In the genomic region with DNA sequence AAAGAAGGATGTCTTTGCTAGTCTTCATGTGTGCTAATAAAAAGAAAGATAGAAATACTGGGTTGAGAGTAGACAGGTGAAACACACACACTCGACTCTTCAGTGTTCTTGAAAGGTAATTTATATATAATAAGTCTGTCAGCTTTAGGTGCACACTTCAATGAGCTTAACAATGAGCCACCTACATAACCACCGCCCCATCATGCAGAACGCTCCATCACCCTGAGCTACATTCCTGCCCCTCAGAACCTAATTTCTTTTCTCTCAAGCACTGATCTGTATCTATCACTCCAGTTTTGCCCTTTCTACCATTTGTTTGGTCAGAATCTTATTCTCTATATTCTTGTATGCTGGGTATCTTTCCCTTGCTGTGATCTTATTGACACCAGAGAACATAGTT, we compare ENCODE assay signal across 18 mouse cellular contexts.
"Had no signal": no experiment of that assay in that cellular context is flagged by ENCODE, and none has a peak within 500 bp of the region (broad histone marks: within the 10 kb centered on the region; RNA-seq: fewer than 3 reads in every experiment).

No protein-coding gene starts in this region.

- H3K36me3 ChIP-seq: midbrain, embryonic 10.5 days; midbrain, embryonic 12.5 days; neural tube, embryonic 13.5 days; neural tube, embryonic 15.5 days had no signal

- H3K4me3 ChIP-seq: midbrain, embryonic 10.5 days; midbrain, embryonic 12.5 days; myocyte; neural tube, embryonic 13.5 days; neural tube, embryonic 15.5 days had no signal

- ATAC-seq: midbrain, embryonic 16.5 days had no signal

- H3K27ac ChIP-seq: midbrain, embryonic 10.5 days; midbrain, embryonic 12.5 days; neural tube, embryonic 13.5 days; neural tube, embryonic 15.5 days had no signal

- DNase-seq: lung, embryonic 14.5 days; lung, postnatal 10 days; lung, postnatal 4 days; midbrain, embryonic 14.5 days; retina, postnatal 1 day; right cerebral cortex, adult 18-20 months; right cerebral cortex, postnatal 25 days; right cerebral cortex, postnatal 4 days; spleen, adult 18-20 months; thymus, adult 18-20 months; thymus, postnatal 14 days; thymus, postnatal 36 days had no signal

- H3K4me2 ChIP-seq: lung, embryonic 14.5 days; midbrain, embryonic 12.5 days; neural tube, embryonic 13.5 days; neural tube, embryonic 15.5 days had no signal

- H3K9me3 ChIP-seq: midbrain, embryonic 10.5 days; midbrain, embryonic 12.5 days; neural tube, embryonic 13.5 days; neural tube, embryonic 15.5 days had no signal

- H3K4me1 ChIP-seq: midbrain, embryonic 12.5 days; neural tube, embryonic 13.5 days; neural tube, embryonic 15.5 days had no signal

- H3K9ac ChIP-seq: lung, embryonic 14.5 days; midbrain, embryonic 12.5 days; neural tube, embryonic 13.5 days; neural tube, embryonic 15.5 days had no signal

- H3K27me3 ChIP-seq: midbrain, embryonic 12.5 days; neural tube, embryonic 13.5 days; neural tube, embryonic 15.5 days had no signal
